Mouse (Mus musculus): ENCODE data around the gene Rftn1.
A peak's percentile ranks its signal among the peaks of the same experiment; 100 is the strongest.

Gene Rftn1

GRCm38 (mm10) chr17:50060220-50060619 is 130.3 kb downstream of the Rftn1 start:
- no peak for DNase-seq

DNA sequence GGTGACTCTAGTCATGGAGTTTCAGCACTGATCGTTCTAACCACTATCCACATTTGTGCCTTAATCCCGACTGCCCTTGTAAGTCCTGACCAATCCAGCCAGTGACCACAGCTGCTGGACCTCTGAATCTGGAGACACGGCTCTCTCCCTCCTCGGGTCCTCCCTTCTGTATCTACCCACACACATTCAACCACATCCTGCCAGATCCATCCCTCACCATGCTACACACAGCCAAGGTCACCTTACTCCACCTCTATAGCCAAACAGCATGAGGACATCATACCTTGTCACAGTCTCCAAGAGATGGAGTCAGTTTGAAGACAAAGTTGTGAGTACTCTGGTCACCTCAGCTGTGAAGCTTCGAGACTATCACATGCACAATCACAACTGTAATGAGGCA is 131.1 kb downstream of the Rftn1 start:
- DNase-seq, result no peak

- no peak for DNase-seq
Measured at GRCm38 (mm10) chr17:50055154-50055756, 135.2 kb downstream of the Rftn1 start.

- no peak for DNase-seq
Measured at GRCm38 (mm10) chr17:50054586-50054985, 135.9 kb downstream of the Rftn1 start.

- DNase-seq, result no peak
Measured at GRCm38 (mm10) chr17:50053961-50054360, 136.5 kb downstream of the Rftn1 start.

DNA sequence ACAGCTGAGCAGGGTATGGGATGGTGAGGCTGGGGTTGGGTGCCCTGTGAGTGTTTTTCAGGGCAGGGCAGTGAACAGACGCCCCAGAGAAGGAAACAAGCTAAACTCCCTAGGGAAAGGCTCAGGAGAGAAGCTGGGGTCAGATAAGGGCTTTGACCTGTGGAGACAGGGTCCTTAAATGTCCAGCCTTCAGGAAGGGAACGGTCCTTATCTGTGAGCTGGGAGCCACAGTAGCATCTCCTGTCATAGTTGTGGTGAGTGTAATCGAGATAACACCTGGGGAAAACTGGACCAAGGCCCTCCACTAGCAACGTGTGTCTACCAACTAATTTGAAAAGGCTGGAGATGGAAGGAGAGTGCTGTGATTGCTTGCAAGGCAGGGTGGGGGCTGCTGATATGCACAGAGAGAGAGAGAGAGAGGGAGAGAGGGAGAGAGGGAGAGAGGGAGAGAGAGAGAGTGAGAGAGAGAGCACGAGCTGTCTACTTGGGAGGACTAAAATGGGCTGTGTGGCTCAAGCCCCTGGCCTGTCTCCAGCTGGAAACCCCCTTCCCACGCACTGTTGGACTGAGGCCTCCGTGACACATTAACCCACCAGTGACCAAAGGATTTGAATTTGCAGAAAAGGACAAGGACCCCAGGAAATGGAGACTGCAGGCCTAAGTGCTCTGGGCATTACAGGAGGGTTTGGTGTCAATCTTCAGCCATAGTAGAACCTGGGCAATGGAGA is 137.6 kb downstream of the Rftn1 start:
- no peak for DNase-seq

GRCm38 (mm10) chr17:50050456-50050855 is 140.0 kb downstream of the Rftn1 start:
- no peak for DNase-seq

DNA sequence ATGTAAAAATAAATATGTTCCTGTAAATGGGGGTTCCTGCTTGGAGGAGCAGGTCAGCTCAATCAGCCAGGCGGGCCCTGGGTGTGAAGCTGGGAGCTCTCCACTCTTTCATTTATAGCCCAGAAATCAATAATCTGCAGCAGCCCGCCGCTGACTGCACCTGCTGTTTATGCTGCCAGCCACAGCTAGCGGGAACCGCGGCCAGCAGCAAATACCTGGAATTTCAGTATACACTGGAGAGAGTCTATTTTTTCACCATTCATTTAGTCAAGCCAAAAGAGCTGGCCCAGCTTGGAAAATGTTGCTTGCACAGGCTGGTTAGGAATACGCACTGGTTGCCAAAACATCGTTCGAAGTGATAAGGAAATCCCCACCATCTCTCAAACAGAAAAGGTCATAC is 142.3 kb downstream of the Rftn1 start:
- no peak for DNase-seq

GRCm38 (mm10) chr17:50047182-50047581 is 143.3 kb downstream of the Rftn1 start:
- DNase-seq, result no peak

DNA sequence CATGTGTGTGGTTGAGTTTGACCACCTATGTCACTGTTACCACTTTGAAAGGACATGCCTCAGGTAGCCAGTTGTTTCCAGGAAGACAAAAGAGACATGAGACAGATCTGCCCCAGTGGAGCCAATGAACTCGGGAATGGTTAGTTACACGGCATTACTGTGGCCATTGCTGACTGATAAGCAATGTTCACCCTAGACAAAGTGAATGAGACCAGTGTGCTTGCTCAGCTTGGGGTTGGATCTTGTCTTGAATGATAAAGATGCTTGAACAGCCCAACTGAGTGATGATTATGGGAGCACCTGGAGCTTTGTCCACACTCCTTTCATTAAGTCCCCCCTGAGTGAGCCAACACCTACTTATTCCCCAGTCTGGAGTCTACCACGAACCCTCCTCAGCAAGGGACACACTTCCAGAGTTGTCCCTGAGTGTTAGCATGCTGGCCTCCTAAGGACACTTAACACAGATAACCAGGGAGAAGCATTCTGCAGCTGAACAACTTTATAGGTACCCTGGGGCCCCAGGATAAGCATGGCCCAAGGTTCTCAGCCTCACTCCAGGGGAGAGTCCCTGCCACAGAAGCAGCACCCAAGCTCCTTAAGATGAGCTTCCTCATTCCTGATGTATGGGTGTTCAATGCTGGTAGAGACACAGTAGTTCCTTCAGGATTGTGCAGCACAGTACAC is 149.6 kb downstream of the Rftn1 start:
- no peak for DNase-seq

GRCm38 (mm10) chr17:50037882-50038665 is 152.4 kb downstream of the Rftn1 start:
- no peak for DNase-seq

- no peak for DNase-seq
Measured at GRCm38 (mm10) chr17:50037416-50037815, 153.1 kb downstream of the Rftn1 start.

- no peak for DNase-seq
Measured at GRCm38 (mm10) chr17:50036751-50037385, 153.6 kb downstream of the Rftn1 start.

DNA sequence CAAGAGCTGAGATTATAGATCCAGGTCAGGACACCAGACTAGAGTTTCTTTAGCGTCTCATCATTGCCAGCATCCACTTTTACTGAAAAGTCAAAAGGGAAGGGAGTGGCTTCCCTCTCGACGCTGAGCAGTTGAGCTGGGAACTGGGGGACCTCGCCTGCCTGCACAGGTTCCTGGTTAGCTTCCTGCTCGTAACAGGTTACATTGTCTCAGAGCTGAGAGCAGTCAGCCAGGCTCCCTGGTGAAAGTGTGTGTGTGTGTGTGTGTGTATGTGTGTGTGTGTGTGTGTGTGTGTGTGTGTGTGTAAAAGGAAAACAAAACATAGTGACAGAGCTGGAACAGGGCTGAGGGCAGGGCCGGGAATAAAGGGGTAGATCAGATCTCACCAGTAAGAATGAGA is 156.8 kb downstream of the Rftn1 start:
- DNase-seq, result no peak

DNA sequence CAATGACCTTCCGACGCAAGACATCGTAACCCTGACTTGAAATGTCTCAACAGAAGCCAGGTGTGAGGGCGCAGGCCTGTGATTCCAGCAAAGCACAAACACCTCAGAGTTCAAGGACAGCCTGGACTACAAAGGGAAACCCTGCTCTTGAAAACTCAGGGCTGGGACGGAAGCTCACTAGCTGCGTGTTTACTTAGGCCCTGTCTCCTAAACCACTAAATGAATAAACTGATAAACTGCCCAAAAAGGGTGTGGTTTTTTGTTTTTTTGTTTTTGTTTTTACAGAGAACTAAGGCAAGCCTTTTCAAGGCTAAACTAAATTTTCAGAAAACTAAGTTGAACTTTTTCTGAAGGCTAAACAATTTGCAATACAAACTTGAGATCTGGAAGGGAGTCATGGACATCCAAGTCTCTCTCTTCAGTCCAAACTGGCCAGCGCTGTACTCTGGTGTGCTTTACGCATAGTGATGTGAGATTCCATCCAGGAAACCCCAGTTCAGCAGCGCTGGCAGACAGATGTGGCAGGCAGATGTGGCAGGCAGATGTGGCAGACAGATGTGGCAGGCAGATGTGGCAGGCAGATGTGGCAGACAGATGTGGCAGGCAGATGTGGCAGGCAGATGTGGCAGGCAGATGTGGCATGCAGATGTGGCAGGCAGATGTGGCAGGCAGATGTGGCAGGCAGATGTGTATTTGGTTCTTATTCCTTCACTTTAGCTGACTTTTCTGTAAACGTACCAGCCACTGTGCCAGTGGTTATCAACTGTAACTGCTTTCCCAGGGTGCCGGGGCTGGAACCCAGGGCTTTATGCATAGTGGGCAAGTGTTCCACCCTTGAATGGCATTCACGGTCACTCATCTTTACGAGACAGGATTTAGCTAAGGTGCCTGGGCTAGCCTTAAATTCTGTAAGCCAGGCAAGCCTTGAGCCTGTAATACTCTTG is 158.7 kb downstream of the Rftn1 start:
- DNase-seq, result no peak

GRCm38 (mm10) chr17:50025651-50026050 is 164.8 kb downstream of the Rftn1 start:
- DNase-seq, result no peak

- peak; percentile 2 to 6 for DNase-seq
Measured at GRCm38 (mm10) chr17:50025173-50025626, 165.3 kb downstream of the Rftn1 start.

DNA sequence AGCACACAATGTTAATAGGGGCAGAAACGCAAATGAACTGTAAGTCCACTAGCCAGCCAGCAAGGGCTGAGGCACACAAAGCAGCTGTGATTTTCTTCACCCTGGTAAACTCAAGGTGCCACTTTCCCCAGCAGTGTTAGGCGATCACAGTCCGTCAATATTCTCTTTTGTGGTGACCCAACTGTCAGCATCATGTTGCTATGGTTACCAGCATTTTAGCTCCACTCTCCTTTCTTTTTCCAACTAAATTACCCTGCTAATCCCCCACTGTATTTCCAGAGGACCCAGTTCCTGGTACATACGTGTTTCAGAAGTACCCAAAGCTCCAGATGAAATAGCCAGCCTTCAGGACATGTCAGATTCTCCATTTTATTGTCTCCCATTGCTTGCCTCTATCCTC is 169.1 kb downstream of the Rftn1 start:
- DNase-seq, result no peak

DNA sequence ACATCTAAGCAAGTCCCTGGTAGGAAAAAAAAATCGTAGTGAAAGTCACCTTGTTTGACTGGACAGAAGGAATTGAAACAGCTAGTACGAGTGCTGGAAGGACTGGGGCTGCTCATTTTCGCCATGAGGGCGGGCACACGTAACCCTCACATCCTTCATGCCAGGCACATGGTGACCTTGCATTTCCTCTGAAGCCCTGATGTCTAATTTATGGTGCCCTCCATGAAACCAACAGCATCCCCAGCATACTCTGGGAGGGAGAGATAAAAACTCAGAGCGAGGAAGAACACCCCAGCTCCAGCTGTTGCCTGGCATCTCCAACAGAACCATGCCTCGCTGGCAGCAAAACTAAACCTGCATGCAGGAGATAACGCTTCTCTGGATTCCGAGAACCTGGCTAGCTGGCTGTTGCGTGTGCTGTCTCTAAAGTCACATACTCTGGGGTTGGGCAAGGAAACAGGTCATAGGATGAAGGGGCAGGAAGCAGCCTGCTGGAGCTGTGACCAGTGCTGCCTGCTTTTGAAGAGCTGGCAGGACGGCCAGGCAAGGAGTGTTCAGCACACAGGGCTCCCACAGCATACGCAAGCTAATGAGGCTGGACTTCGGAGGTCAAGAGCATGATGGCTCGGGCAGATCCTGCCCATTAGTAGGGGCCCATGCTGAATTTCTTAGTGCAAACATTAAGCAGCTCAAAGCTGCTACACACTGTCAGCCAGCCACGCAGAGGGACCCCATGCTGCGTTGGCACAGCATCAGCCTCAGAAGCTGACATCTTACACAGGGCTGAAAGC is 170.1 kb downstream of the Rftn1 start:
- no peak for DNase-seq

DNA sequence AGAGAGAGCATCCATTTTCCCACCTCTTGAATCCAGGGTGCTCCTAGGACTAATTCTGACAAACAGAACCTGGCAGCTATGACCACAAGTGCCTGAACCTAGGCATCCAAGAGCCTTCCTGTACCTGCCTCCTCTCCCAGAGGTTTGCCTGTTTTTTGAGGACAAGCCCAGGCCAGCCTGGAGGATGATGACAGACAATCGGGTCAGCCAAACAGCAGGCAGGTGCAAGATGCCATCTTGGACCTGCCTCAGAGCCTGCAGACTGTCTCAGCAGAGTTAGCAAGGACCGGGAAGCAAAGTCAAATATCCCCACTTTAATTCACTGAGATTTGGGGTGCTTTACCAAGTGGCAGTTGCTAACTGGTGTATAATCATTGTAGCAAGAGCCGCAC is 170.7 kb downstream of the Rftn1 start:
- DNase-seq, result no peak

DNA sequence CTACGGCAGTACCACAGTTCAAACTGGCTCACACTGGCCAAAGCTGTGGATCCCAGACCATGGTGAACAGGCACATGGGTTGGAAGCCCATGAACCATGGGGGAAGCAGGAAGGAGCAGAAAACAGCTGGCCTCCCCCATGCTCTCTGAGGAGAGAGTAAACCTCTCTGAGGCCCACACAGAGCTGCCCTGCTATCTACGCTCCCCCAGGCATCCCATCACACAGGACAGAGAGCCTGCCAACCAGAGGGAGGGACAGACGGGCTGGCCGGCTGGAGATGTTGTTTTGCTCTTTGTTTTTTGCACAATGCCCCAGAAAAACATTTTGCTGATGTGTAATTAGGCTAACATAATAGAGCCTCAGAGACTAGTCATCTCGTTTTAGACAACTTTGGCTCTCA is 171.4 kb downstream of the Rftn1 start:
- no peak for DNase-seq

All from kidney, adult 8-10 months (tissue).